Mouse (Mus musculus) thymus, postnatal 10 days (tissue): ENCODE data around the gene Itpr2.

Experiments
- DNase-seq, 2 experiments: peaks; one replicate each; pipeline ENCODE4 v3.0.0; 2021; ENCODE audit warnings: low spot score in 2 of 2

Itpr2 gene

GRCm38 (mm10) chr6:146416461-146416860 is 85.6 kb downstream of the Itpr2 start:
- DNase-seq: no peak

GRCm38 (mm10) chr6:146414094-146414493 is 87.9 kb downstream of the Itpr2 start:
- DNase-seq: peak; percentile 46 to 47

GRCm38 (mm10) chr6:146411446-146412070 is 90.5 kb downstream of the Itpr2 start:
- DNase-seq: no peak

GRCm38 (mm10) chr6:146410427-146410810 is 91.6 kb downstream of the Itpr2 start:
- DNase-seq: no peak

- peak; percentile 76 to 90 for DNase-seq
Measured at GRCm38 (mm10) chr6:146409692-146410426, 92.2 kb downstream of the Itpr2 start.

GRCm38 (mm10) chr6:146405380-146405779 is 96.6 kb downstream of the Itpr2 start:
- DNase-seq: peak in 1 of 2 experiments; percentile 51

- no peak for DNase-seq
Measured at GRCm38 (mm10) chr6:146404876-146405275, 97.1 kb downstream of the Itpr2 start.

GRCm38 (mm10) chr6:146404156-146404555 is 97.9 kb downstream of the Itpr2 start:
- DNase-seq: no peak

GRCm38 (mm10) chr6:146402905-146403642 is 98.9 kb downstream of the Itpr2 start:
- no peak for DNase-seq

- no peak for DNase-seq
Measured at GRCm38 (mm10) chr6:146397803-146398202, 104.2 kb downstream of the Itpr2 start.

- no peak for DNase-seq
Measured at GRCm38 (mm10) chr6:146396253-146396652, 105.8 kb downstream of the Itpr2 start.

- no peak for DNase-seq
Measured at GRCm38 (mm10) chr6:146395616-146396015, 106.4 kb downstream of the Itpr2 start.

- DNase-seq: no peak
Measured at GRCm38 (mm10) chr6:146392188-146392587, 109.8 kb downstream of the Itpr2 start.

GRCm38 (mm10) chr6:146390159-146390558 is 111.9 kb downstream of the Itpr2 start:
- no peak for DNase-seq

GRCm38 (mm10) chr6:146388010-146388409 is 114.0 kb downstream of the Itpr2 start:
- DNase-seq: no peak

GRCm38 (mm10) chr6:146387039-146387713 is 114.8 kb downstream of the Itpr2 start:
- DNase-seq: no peak

- no peak for DNase-seq
Measured at GRCm38 (mm10) chr6:146379263-146379662, 122.8 kb downstream of the Itpr2 start.

GRCm38 (mm10) chr6:146371511-146371910 is 130.5 kb downstream of the Itpr2 start:
- DNase-seq: no peak

- DNase-seq: no peak
Measured at GRCm38 (mm10) chr6:146366180-146366579, 135.8 kb downstream of the Itpr2 start.

GRCm38 (mm10) chr6:146357911-146358310 is 144.1 kb downstream of the Itpr2 start:
- no peak for DNase-seq

GRCm38 (mm10) chr6:146352258-146352805 is 149.7 kb downstream of the Itpr2 start:
- no peak for DNase-seq

- no peak for DNase-seq
Measured at GRCm38 (mm10) chr6:146351816-146352215, 150.2 kb downstream of the Itpr2 start.
